ENCODE assay signal across 20 mouse cellular contexts in the genomic region with DNA sequence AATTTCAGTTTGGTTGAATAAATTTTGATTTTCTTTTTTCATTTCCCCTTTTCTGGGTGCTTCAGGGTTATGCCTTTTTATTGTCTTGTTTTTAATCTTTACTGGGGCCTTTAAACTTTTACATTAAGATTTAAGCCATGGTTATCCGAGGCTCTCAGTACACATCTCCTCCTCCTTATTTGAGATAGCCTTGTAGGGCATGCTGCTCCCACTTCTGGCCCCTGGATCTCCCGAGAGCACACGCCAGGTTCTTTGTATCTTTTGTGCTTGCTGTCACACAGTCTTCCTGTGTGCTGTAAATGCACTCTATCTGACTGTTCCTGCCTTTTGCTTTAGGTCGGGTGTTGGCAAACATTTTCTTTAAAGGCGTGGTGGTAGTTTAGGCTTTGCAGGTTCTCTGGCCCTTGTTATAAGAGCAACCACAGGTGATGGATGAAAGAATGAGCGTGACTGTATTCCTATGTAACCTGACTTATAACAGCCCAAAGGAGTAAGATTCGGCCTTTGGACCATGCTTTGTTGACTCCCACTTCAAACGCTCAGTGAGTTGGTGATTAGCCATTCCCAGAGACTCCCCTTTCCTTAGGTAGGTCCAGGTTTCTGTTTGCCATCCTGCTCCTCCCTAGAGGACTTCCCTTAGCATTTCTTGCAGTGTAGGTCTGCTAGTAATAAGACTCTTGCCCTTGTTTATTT. TPM values are rescaled to one million over a fixed set of nuclear protein-coding genes. Genes with fewer than 3 reads are reported as not detected.
DNase-seq lines count a peak whose midpoint lies in the region; ATAC-seq and TF ChIP-seq lines count a peak whose summit lies in the region.
"Had no signal": no experiment of that assay in that cellular context is flagged by ENCODE, and none has a peak within 500 bp of the region (broad histone marks: within the 10 kb centered on the region; RNA-seq: fewer than 3 reads in every experiment).

No protein-coding gene starts in this region.

- WGBS in kidney, adult 2 months = 65% methylated on average over 8 of the region's 8 CpGs
- WGBS in intestine, embryonic 14.5 days = 72% methylated on average over 8 of the region's 8 CpGs
- 28% methylated on average over 8 of the region's 8 CpGs for WGBS in liver, embryonic 16.5 days (ENCODE audit: insufficient replicate concordance)
- 59% methylated on average over 8 of the region's 8 CpGs for WGBS in stomach, embryonic 16.5 days

- ATAC-seq in intestine, embryonic 14.5 days (replicated peaks; ENCODE audit: low FRiP score, low TSS enrichment, low read depth) = peak; percentile 59; the same call in 1 of the 2 replicates
- 0 out of 2 replicates have a peak, but pooled peaks have one; percentile 12 for ATAC-seq in liver, embryonic 16.5 days (ENCODE audit: low read depth)
- ATAC-seq in stomach, embryonic 16.5 days (ENCODE audit: insufficient read depth, low FRiP score) = peak; percentile 82
- ATAC-seq: midbrain, embryonic 13.5 days had no signal

- DNase-seq in kidney, adult 2 months = peak; percentile 41
- no peak for DNase-seq in kidney, postnatal 4 days
- peak; percentile 59 for DNase-seq in intestine, embryonic 14.5 days (ENCODE audit: low spot score)
- DNase-seq in adrenal gland, postnatal 4 days (ENCODE audit: low spot score in 2 of 2) = no peak
- no peak for DNase-seq in frontal cortex, postnatal 10 days (ENCODE audit: low spot score in 2 of 2)
- DNase-seq in adrenal gland, postnatal 36 days = no peak
- DNase-seq: cerebellum, adult 9-10 months; gastrocnemius, postnatal 14 days; heart, adult 18-20 months; kidney, adult 11 months; kidney, postnatal 14 days had no signal

- peaks cover 9% of the 10 kb centered on the region; the same call in 1 of the 2 replicates for H3K4me1 ChIP-seq in kidney, adult 2 months (ENCODE audit: control insufficient read depth, insufficient read depth, low read length)
- no peaks in the 10 kb centered on the region for H3K4me1 ChIP-seq in intestine, embryonic 14.5 days (replicated peaks; ENCODE audit: control insufficient read depth, insufficient read depth, low read length)
- H3K4me1 ChIP-seq in liver, embryonic 16.5 days (ENCODE audit: control insufficient read depth, low read depth, low read length) = peaks cover 17% of the 10 kb centered on the region
- no peaks in the 10 kb centered on the region for H3K4me1 ChIP-seq in stomach, embryonic 16.5 days (ENCODE audit: control insufficient read depth, insufficient read depth, low read length)
- H3K4me1 ChIP-seq: forebrain, embryonic 12.5 days; hindbrain, embryonic 13.5 days; midbrain, embryonic 13.5 days had no signal

- no peak overlapping the region for H3K4me3 ChIP-seq in kidney, adult 2 months (ENCODE audit: insufficient read depth, low read depth, low read length)
- H3K4me3 ChIP-seq in intestine, embryonic 14.5 days (ENCODE audit: low read depth, low read length) = no peak overlapping the region
- no peak overlapping the region for H3K4me3 ChIP-seq in liver, embryonic 16.5 days (ENCODE audit: low read depth, low read length)
- no peak overlapping the region for H3K4me3 ChIP-seq in stomach, embryonic 16.5 days (replicated peaks; ENCODE audit: low read length)
- H3K4me3 ChIP-seq: forebrain, embryonic 12.5 days; hindbrain, embryonic 13.5 days; limb, embryonic 13.5 days; midbrain, embryonic 13.5 days; neural tube, embryonic 13.5 days had no signal

- TF ChIP-seq POLR2A in kidney, adult 2 months (IDR thresholded peaks at IDR 0.05; ENCODE audit: low read depth, low read length) = no peak

- no peak for TF ChIP-seq CTCF in kidney, adult 2 months (conservative IDR thresholded peaks at IDR 0.05; ENCODE audit: insufficient read depth, insufficient read length, low read depth, low read length)

- H3K36me3 ChIP-seq in kidney, adult 2 months (ENCODE audit: control insufficient read depth, insufficient read depth, low read length) = no peaks in the 10 kb centered on the region
- no peaks in the 10 kb centered on the region for H3K36me3 ChIP-seq in intestine, embryonic 14.5 days (ENCODE audit: control insufficient read depth, insufficient read depth, low read length)
- no peaks in the 10 kb centered on the region for H3K36me3 ChIP-seq in liver, embryonic 16.5 days (ENCODE audit: control insufficient read depth, insufficient read depth)
- H3K36me3 ChIP-seq in stomach, embryonic 16.5 days (ENCODE audit: control insufficient read depth, insufficient read depth, low read length) = no peaks in the 10 kb centered on the region
- H3K36me3 ChIP-seq: forebrain, embryonic 12.5 days; hindbrain, embryonic 13.5 days; limb, embryonic 13.5 days; midbrain, embryonic 13.5 days; neural tube, embryonic 13.5 days had no signal

- H3K4me2 ChIP-seq in intestine, embryonic 14.5 days (ENCODE audit: low read length) = no peak overlapping the region
- H3K4me2 ChIP-seq in liver, embryonic 16.5 days (ENCODE audit: low read depth, low read length) = no peak overlapping the region
- H3K4me2 ChIP-seq in stomach, embryonic 16.5 days (ENCODE audit: low read depth, low read length) = no peak overlapping the region
- H3K4me2 ChIP-seq: forebrain, embryonic 12.5 days; hindbrain, embryonic 13.5 days; limb, embryonic 13.5 days; midbrain, embryonic 13.5 days; neural tube, embryonic 13.5 days had no signal

- no peaks in the 10 kb centered on the region for H3K9me3 ChIP-seq in intestine, embryonic 14.5 days (ENCODE audit: control insufficient read depth, low read length)
- no peaks in the 10 kb centered on the region for H3K9me3 ChIP-seq in liver, embryonic 16.5 days (replicated peaks; ENCODE audit: control insufficient read depth, low read length)
- H3K9me3 ChIP-seq in stomach, embryonic 16.5 days (replicated peaks; ENCODE audit: control insufficient read depth, low read length) = no peaks in the 10 kb centered on the region
- H3K9me3 ChIP-seq: forebrain, embryonic 12.5 days; hindbrain, embryonic 13.5 days; limb, embryonic 13.5 days; midbrain, embryonic 13.5 days; neural tube, embryonic 13.5 days had no signal

- no peak overlapping the region for H3K27ac ChIP-seq in kidney, adult 2 months (ENCODE audit: insufficient read depth, low read depth, low read length)
- no peak overlapping the region for H3K27ac ChIP-seq in intestine, embryonic 14.5 days (ENCODE audit: low read depth)
- H3K27ac ChIP-seq in liver, embryonic 16.5 days (ENCODE audit: low read length) = peak overlapping the region; percentile 12; the same call in 1 of the 2 replicates
- peak overlapping the region; percentile 26; the same call in 1 of the 2 replicates for H3K27ac ChIP-seq in stomach, embryonic 16.5 days (ENCODE audit: low read length)
- H3K27ac ChIP-seq: forebrain, embryonic 12.5 days; hindbrain, embryonic 13.5 days; limb, embryonic 13.5 days; macrophage; midbrain, embryonic 13.5 days; neural tube, embryonic 13.5 days had no signal

- H3K9ac ChIP-seq in intestine, embryonic 14.5 days (ENCODE audit: low read length) = no peak overlapping the region
- H3K9ac ChIP-seq in liver, embryonic 16.5 days (ENCODE audit: low read depth, low read length) = no peak overlapping the region
- H3K9ac ChIP-seq in stomach, embryonic 16.5 days (ENCODE audit: low read length) = no peak overlapping the region
- H3K9ac ChIP-seq: forebrain, embryonic 12.5 days; hindbrain, embryonic 13.5 days; limb, embryonic 13.5 days; midbrain, embryonic 13.5 days; neural tube, embryonic 13.5 days had no signal

- H3K27me3 ChIP-seq in kidney, adult 2 months (replicated peaks; ENCODE audit: control insufficient read depth, insufficient read depth, low read length) = no peaks in the 10 kb centered on the region
- no peaks in the 10 kb centered on the region for H3K27me3 ChIP-seq in intestine, embryonic 14.5 days (replicated peaks; ENCODE audit: control insufficient read depth, insufficient read depth, low read length)
- H3K27me3 ChIP-seq in liver, embryonic 16.5 days (ENCODE audit: control insufficient read depth, insufficient read depth, low read depth, low read length) = no peaks in the 10 kb centered on the region
- no peaks in the 10 kb centered on the region for H3K27me3 ChIP-seq in stomach, embryonic 16.5 days (ENCODE audit: control insufficient read depth, insufficient read depth, low read length)
- H3K27me3 ChIP-seq: CH12.LX; forebrain, embryonic 12.5 days; hindbrain, embryonic 13.5 days; limb, embryonic 13.5 days; midbrain, embryonic 13.5 days; neural tube, embryonic 13.5 days had no signal

RNA-seq across cellular contexts. Expression of a gene that starts 21.6 kb away (rescaled TPM):
- polyA plus RNA-seq in kidney, adult 2 months (2012; rRNA removed) = 14.5 and 15.1 TPM in 2 replicates
- 15.1 and 17.6 TPM in 2 replicates for polyA plus RNA-seq in intestine, embryonic 14.5 days (2014; fragmentation: Nextera tagmentation; extraction: Ambion mirVana)
- 6.4 and 8.2 TPM in 2 replicates for polyA plus RNA-seq in liver, embryonic 16.5 days (2015; fragmentation: Nextera tagmentation; extraction: Ambion mirVana)
- 16.5 and 17.7 TPM in 2 replicates for polyA plus RNA-seq in stomach, embryonic 16.5 days (2015; fragmentation: Nextera tagmentation; extraction: Ambion mirVana)
- 10 to 100 TPM; 13.8 to 14.8 TPM for total RNA-seq in adrenal gland, postnatal 4 days (2021)
- total RNA-seq in adrenal gland, postnatal 36 days (2021) = 10 to 100 TPM; 13.7 to 15.4 TPM

RNA-seq across cellular contexts. Expression of a gene that starts 28.6 kb away (rescaled TPM):
- polyA plus RNA-seq in kidney, adult 2 months (2012; rRNA removed) = 8.8 and 9.6 TPM in 2 replicates
- 6.2 and 6.3 TPM in 2 replicates for polyA plus RNA-seq in intestine, embryonic 14.5 days (2014; fragmentation: Nextera tagmentation; extraction: Ambion mirVana)
- 0.78 and 0.80 TPM in 2 replicates for polyA plus RNA-seq in liver, embryonic 16.5 days (2015; fragmentation: Nextera tagmentation; extraction: Ambion mirVana)
- 9.9 and 13.5 TPM in 2 replicates for polyA plus RNA-seq in stomach, embryonic 16.5 days (2015; fragmentation: Nextera tagmentation; extraction: Ambion mirVana)
- total RNA-seq in adrenal gland, postnatal 4 days (2021) = 10 to 100 TPM in 1 of 2 experiments, 1 to 10 TPM in 1; 8.8 to 10.0 TPM
- 1 to 10 TPM; 4.4 to 4.9 TPM for total RNA-seq in adrenal gland, postnatal 36 days (2021)
- total RNA-seq: CH12.LX had no signal

Comparison
In these comparisons a context has a peak if more than half of its experiments do, and no peak if none do; other contexts are left out.
1. DNase-seq: peak in kidney, adult 2 months (single experiment) and intestine, embryonic 14.5 days (single experiment); none in kidney, postnatal 4 days (0 of 2), adrenal gland, postnatal 4 days (0 of 2), frontal cortex, postnatal 10 days (0 of 2) and adrenal gland, postnatal 36 days (0 of 2).
2. H3K27ac ChIP-seq: peak in liver, embryonic 16.5 days (single experiment) and stomach, embryonic 16.5 days (single experiment); none in kidney, adult 2 months (single experiment) and intestine, embryonic 14.5 days (single experiment).
3. ATAC-seq: peak in every context shown above with its lines; median percentile 82 in stomach, embryonic 16.5 days; 59 in intestine, embryonic 14.5 days; 12 in liver, embryonic 16.5 days.